In the genomic region with DNA sequence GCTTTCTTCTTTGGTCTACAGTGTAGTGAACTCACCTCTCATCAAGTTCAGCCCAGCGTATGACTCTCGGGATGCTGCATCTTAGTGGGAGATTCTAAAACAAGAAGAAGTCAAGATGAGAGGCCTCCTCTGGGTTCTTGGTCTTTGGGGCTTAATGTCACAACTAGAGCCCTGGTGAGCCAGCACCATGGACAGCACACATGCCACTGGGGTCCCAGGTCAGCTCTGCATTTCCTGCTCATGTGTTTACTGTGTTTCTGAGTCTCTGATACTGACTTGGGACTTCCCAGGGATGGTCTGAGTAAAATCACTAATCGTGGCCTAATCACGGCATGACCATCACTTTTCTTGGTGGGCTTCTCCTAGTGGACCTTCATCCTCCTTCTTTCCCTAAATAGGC, we compare ENCODE assay signal across 12 mouse cellular contexts. TPM values are rescaled to one million over a fixed set of nuclear protein-coding genes. Genes with fewer than 3 reads are reported as not detected.
DNase-seq lines count a peak whose midpoint lies in the region; ATAC-seq and TF ChIP-seq lines count a peak whose summit lies in the region.
"Had no signal": no experiment of that assay in that cellular context is flagged by ENCODE, and none has a peak within 500 bp of the region (broad histone marks: within the 10 kb centered on the region; RNA-seq: fewer than 3 reads in every experiment).

No protein-coding gene starts in this region.

- ATAC-seq in liver, embryonic 12.5 days, result no peak
- no peak for ATAC-seq in G1E (ENCODE audit: extremely low read depth, insufficient number of reproducible peaks, low FRiP score, poor library complexity, severe bottlenecking)
- ATAC-seq in megakaryocyte progenitor cell, adult 5-6 weeks (replicated peaks; ENCODE audit: poor library complexity), result peak; percentile 64

- peaks cover 26% of the 10 kb centered on the region for H3K27me3 ChIP-seq in liver, embryonic 12.5 days (replicated peaks)
- peaks cover 36% of the 10 kb centered on the region for H3K27me3 ChIP-seq in G1E (ENCODE audit: insufficient read depth, low read length)
- H3K27me3 ChIP-seq: hindbrain, embryonic 15.5 days had no signal

- TF ChIP-seq CTCF in G1E (IDR thresholded peaks at IDR 0.05; ENCODE audit: low read depth, low read length), result no peak

- H3K36me3 ChIP-seq in liver, embryonic 12.5 days, result no peaks in the 10 kb centered on the region
- H3K36me3 ChIP-seq in G1E (replicated peaks), result no peaks in the 10 kb centered on the region
- H3K36me3 ChIP-seq: hindbrain, embryonic 15.5 days had no signal

- WGBS in liver, embryonic 12.5 days (ENCODE audit: insufficient replicate concordance), result 30% methylated on average over 4 of the region's 4 CpGs

- no peaks in the 10 kb centered on the region for H3K9me3 ChIP-seq in liver, embryonic 12.5 days (replicated peaks)
- no peaks in the 10 kb centered on the region; the same call in 1 of the 2 replicates for H3K9me3 ChIP-seq in G1E (replicated peaks)
- H3K9me3 ChIP-seq: hindbrain, embryonic 15.5 days had no signal

- H3K9ac ChIP-seq in liver, embryonic 12.5 days, result no peak overlapping the region
- H3K9ac ChIP-seq: hindbrain, embryonic 15.5 days had no signal

- no peak overlapping the region for H3K27ac ChIP-seq in liver, embryonic 12.5 days
- H3K27ac ChIP-seq: hindbrain, embryonic 15.5 days had no signal

- H3K4me1 ChIP-seq in liver, embryonic 12.5 days, result no peaks in the 10 kb centered on the region
- no peaks in the 10 kb centered on the region; the same call in 1 of the 2 replicates for H3K4me1 ChIP-seq in G1E (ENCODE audit: insufficient read depth, low read depth, low read length)
- H3K4me1 ChIP-seq: hindbrain, embryonic 15.5 days had no signal

- H3K4me3 ChIP-seq in liver, embryonic 12.5 days, result no peak overlapping the region
- H3K4me3 ChIP-seq in G1E (ENCODE audit: low read depth, low read length), result no peak overlapping the region
- H3K4me3 ChIP-seq: hindbrain, embryonic 15.5 days had no signal

- H3K4me2 ChIP-seq in liver, embryonic 12.5 days, result no peak overlapping the region
- H3K4me2 ChIP-seq: hindbrain, embryonic 15.5 days had no signal

- peak; percentile 30 for DNase-seq in liver
- DNase-seq in G1E (ENCODE audit: low spot score), result peak; percentile 57
- DNase-seq in embryo, embryonic 11 days, result peak; percentile 63
- no peak for DNase-seq in layer of hippocampus, postnatal 36 days
- DNase-seq in right cerebral cortex, adult 2 months (ENCODE audit: low spot score in 2 of 2), result no peak
- DNase-seq: cerebellum, adult 11-12 months; gastrocnemius, postnatal 25 days; thymus, postnatal 36 days had no signal

RNA-seq across cellular contexts. Expression of gene Osbpl7, which starts 28.3 kb away (rescaled TPM):
- 3.7 and 3.8 TPM in 2 replicates for polyA plus RNA-seq in liver, embryonic 12.5 days (2016; fragmentation: Nextera tagmentation; extraction: Ambion mirVana)
- total RNA-seq in G1E (2014; fragmentation: Nextera tagmentation), result 15.7 and 40.7 TPM in 2 replicates
- 8.8 and 9.7 TPM in 2 replicates for total RNA-seq in G1E (2017)
- 22.0 and 29.7 TPM in 2 replicates for polyA plus RNA-seq in G1E (2012)
- total RNA-seq in megakaryocyte progenitor cell, adult 5-6 weeks (2015), result 8.5 and 9.7 TPM in 2 replicates
- 8.3 and 10.5 TPM in 2 replicates for total RNA-seq in megakaryocyte progenitor cell, adult 5-6 weeks (2017)
- 10 to 100 TPM; 16.0 to 16.9 TPM for total RNA-seq in layer of hippocampus, postnatal 36 days (2021)

RNA-seq across cellular contexts. Expression of gene Tbx21, which starts 36.4 kb away (rescaled TPM):
- polyA plus RNA-seq in liver, embryonic 12.5 days (2016; fragmentation: Nextera tagmentation; extraction: Ambion mirVana), result not detected in 2 replicates
- total RNA-seq in G1E (2014; fragmentation: Nextera tagmentation) (not detected in 2 replicates), G1E (2017) (not detected in 2 replicates)
- polyA plus RNA-seq in G1E (2012), result not detected in 2 replicates
- total RNA-seq in megakaryocyte progenitor cell, adult 5-6 weeks (2015), result not detected in 2 replicates
- not detected in 2 replicates for total RNA-seq in megakaryocyte progenitor cell, adult 5-6 weeks (2017)
- total RNA-seq in layer of hippocampus, postnatal 36 days (2021), result under 1 TPM in 1 of 2 experiments, not detected in 1; 0.15 TPM
- polyA plus RNA-seq: lung, embryonic 16.5 days had no signal

RNA-seq across cellular contexts. Expression of gene Mrpl10, which starts 37.4 kb away (rescaled TPM):
- polyA plus RNA-seq in liver, embryonic 12.5 days (2016; fragmentation: Nextera tagmentation; extraction: Ambion mirVana), result 56.7 TPM in 2 replicates
- total RNA-seq in G1E (2014; fragmentation: Nextera tagmentation), result 34.2 and 37.8 TPM in 2 replicates
- total RNA-seq in G1E (2017), result 36.2 and 36.5 TPM in 2 replicates
- 69.8 and 71.4 TPM in 2 replicates for polyA plus RNA-seq in G1E (2012)
- 32.1 and 34.0 TPM in 2 replicates for total RNA-seq in megakaryocyte progenitor cell, adult 5-6 weeks (2015)
- 19.7 and 24.5 TPM in 2 replicates for total RNA-seq in megakaryocyte progenitor cell, adult 5-6 weeks (2017)
- total RNA-seq in layer of hippocampus, postnatal 36 days (2021), result 10 to 100 TPM; 74.8 to 75.4 TPM

RNA-seq across cellular contexts. Expression of gene Lrrc46, which starts 37.5 kb away (rescaled TPM):
- polyA plus RNA-seq in liver, embryonic 12.5 days (2016; fragmentation: Nextera tagmentation; extraction: Ambion mirVana), result 0.35 and 0.48 TPM in 2 replicates
- total RNA-seq in G1E (2014; fragmentation: Nextera tagmentation) (0.60 TPM in 1 of 2 replicates, not detected in the other), G1E (2017) (0.44 and 0.52 TPM in 2 replicates)
- polyA plus RNA-seq in G1E (2012), result 0.07 and 0.20 TPM in 2 replicates
- total RNA-seq in megakaryocyte progenitor cell, adult 5-6 weeks (2015), result 0.64 and 0.69 TPM in 2 replicates
- not detected in 2 replicates for total RNA-seq in megakaryocyte progenitor cell, adult 5-6 weeks (2017)
- total RNA-seq in layer of hippocampus, postnatal 36 days (2021), result under 1 TPM; 0.76 to 0.85 TPM

RNA-seq across cellular contexts. Expression of gene Scrn2, which starts 49.0 kb away (rescaled TPM):
- polyA plus RNA-seq in liver, embryonic 12.5 days (2016; fragmentation: Nextera tagmentation; extraction: Ambion mirVana), result 9.8 and 11.0 TPM in 2 replicates
- 1.2 and 5.3 TPM in 2 replicates for total RNA-seq in G1E (2014; fragmentation: Nextera tagmentation)
- 9.6 and 10.5 TPM in 2 replicates for total RNA-seq in G1E (2017)
- 12.7 and 14.5 TPM in 2 replicates for polyA plus RNA-seq in G1E (2012)
- 3.0 and 4.2 TPM in 2 replicates for total RNA-seq in megakaryocyte progenitor cell, adult 5-6 weeks (2015)
- total RNA-seq in megakaryocyte progenitor cell, adult 5-6 weeks (2017), result 18.3 and 21.1 TPM in 2 replicates
- 1 to 10 TPM; 4.5 to 4.9 TPM for total RNA-seq in layer of hippocampus, postnatal 36 days (2021)

Comparison
In these comparisons a context has a peak if more than half of its experiments do, and no peak if none do; other contexts are left out.
1. DNase-seq: peak in liver (single experiment), G1E (single experiment) and embryo, embryonic 11 days (single experiment); none in layer of hippocampus, postnatal 36 days (0 of 2) and right cerebral cortex, adult 2 months (0 of 2).